Mouse (Mus musculus): ENCODE results near the gene Ifi35. TPM values are rescaled to one million over a fixed set of nuclear protein-coding genes. Genes with fewer than 3 reads are reported as not detected.

The Ifi35 gene
- 0.25 TPM for polyA plus RNA-seq (2014; fragmentation: Illumina TruSeq; extraction: RNeasy Lipid Tissue Mini Kit (QIAGEN cat#74804); ENCODE audit: low read depth, low replicate concordance)

GRCm38 (mm10) chr11:101448274-101448746 is at the start of gene Ifi35:
Gene Ifi35, plus strand, starts transcription at chr11:101448407.

DNA sequence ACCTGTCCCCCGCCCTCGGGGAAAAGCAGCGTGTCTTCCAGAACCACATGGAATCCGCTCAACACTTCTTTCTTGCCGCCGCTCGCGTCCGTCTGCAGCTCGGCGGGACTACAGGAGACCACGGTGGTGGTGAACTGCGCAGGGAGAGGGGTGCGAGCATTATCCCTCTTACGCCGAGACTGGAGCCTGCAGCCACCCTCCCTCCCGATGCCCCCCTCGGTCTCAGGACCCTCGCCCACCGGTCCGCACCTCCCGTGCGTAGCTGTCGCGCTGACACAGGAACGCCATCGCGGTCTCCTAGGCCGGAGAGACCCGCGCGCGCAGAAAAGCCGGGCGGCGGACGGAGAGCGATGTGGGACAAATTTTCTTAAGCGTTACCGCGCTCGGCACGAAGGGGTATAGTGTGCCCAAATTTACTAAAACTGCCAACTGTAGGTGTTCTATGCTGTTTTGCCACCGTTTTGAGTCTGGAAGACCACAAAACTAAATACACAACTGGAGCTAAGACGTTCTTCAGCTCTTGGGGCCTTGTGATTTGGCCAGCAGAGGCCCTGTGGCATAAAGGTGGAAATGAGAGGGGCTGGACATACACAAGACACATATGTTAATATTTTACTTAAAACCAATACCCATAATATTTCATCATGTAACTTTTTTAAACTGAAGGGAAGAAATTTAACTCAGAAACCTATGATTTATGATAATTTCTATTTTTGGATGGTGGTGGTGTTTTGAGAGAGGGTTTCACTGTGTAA is 30.9 kb upstream of the Ifi35 start, which contains the start of gene Aarsd1:
Aarsd1 (minus strand) TSS at position 515 of the 755 bp plus-strand sequence.

DNA sequence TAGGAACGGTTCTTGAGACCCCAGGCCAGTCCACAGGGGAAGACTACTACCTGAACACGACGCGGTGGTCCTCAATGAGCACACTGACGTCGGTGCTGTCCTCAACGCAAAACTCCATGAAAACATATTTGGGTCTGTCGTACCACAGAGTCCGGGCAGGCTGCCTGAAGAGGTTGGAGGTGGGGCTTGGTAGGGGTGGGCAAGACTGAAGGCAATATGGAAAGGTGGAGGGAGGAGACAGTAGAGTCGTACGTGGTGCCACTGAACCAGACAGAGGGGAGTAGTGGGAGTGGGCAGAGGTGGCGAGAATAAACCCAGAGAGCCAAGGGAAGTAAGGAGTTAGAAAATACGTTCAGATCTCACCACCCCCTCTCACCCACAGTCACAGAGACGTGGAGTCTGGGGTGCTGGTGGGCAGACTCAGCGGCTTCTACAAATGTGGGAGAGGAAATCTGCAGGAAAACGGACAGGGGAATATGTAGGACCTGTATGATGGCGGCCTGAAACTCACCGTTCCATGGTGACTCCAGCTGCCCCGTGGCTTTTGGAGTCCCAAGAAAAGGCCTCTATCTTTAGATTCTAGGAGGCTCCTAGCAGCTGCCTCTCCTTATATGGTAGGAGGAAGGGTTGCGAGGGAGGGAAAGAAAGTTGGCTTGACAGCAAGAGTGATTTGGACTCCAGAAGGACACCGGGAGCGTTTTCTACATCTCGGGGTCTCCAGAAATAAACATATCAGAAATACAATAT is 23.9 kb upstream of the Ifi35 start, which contains the start of gene Gm27029:
Gm27029 (minus strand) TSS at position 692 of the 747 bp plus-strand sequence.

GRCm38 (mm10) chr11:101424925-101425813 is 23.0 kb upstream of the Ifi35 start, which contains the start of the genes Rundc1 and Ptges3l:
Gene Rundc1, plus strand, starts transcription at chr11:101425085.
Gene Ptges3l, minus strand, starts transcription at chr11:101425333.

GRCm38 (mm10) chr11:101442127-101442693 is 6.0 kb upstream of the Ifi35 start, which contains the start of gene Rpl27:
Gene Rpl27, plus strand, starts transcription at chr11:101442298.

GRCm38 (mm10) chr11:101464211-101465100 is 16.2 kb downstream of the Ifi35 start, which contains the start of gene Rnd2:
Gene Rnd2, plus strand, starts transcription at chr11:101464999.

DNA sequence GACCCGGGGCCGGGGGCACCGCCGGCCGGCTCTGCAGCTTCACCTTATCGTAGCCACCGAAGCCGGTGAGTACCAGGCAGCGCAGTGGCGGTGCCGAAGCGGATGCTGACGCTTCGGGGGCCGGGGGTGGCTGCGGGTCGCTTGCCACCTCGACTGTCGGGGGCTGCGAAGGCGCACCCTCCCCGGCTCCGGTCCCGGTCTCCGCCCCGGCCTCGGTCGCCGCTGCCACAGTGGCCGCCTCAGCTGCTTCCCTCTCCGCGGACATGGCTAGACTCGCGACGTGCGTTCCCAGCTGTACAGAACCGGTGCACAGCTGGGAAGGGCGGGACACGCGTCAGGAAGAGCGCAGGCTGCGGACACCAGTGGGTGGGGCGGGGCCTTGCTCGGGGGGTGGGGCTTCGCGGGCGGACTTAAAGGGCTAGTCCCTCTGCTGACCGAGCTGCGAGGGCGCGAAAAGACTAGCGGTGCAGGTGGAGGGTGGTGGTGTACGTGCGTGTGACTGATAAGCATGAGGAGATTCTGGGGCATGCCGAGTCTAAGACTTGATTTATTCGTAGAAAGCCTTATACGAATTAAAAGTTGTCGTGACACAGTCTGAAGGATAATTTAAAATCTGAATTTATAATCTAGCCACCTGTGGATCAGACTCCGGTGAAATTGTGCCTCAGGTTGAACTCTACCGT is 17.8 kb downstream of the Ifi35 start, which contains the start of gene Vat1:
Vat1 (minus strand) TSS at position 362 of the 683 bp plus-strand sequence.

Other genes starting within 250 kb of the Ifi35 start
- 12.7 TPM for gene Ezh1, start 221.9 kb upstream of the Ifi35 start, polyA plus RNA-seq (2014; fragmentation: Illumina TruSeq; extraction: RNeasy Lipid Tissue Mini Kit (QIAGEN cat#74804); ENCODE audit: low read depth, low replicate concordance)
- gene Ramp2, start 202.4 kb upstream of the Ifi35 start, polyA plus RNA-seq (2014; fragmentation: Illumina TruSeq; extraction: RNeasy Lipid Tissue Mini Kit (QIAGEN cat#74804); ENCODE audit: low read depth, low replicate concordance): 1.1 TPM
- gene Vps25, start 194.7 kb upstream of the Ifi35 start, polyA plus RNA-seq (2014; fragmentation: Illumina TruSeq; extraction: RNeasy Lipid Tissue Mini Kit (QIAGEN cat#74804); ENCODE audit: low read depth, low replicate concordance): 28.3 TPM
- gene Wnk4, start 187.8 kb upstream of the Ifi35 start, polyA plus RNA-seq (2014; fragmentation: Illumina TruSeq; extraction: RNeasy Lipid Tissue Mini Kit (QIAGEN cat#74804); ENCODE audit: low read depth, low replicate concordance): 1.5 TPM
- 172 TPM for gene Cntd1, start 169.4 kb upstream of the Ifi35 start, polyA plus RNA-seq (2014; fragmentation: Illumina TruSeq; extraction: RNeasy Lipid Tissue Mini Kit (QIAGEN cat#74804); ENCODE audit: low read depth, low replicate concordance)
- 4.0 TPM for gene Coa3, start 169.3 kb upstream of the Ifi35 start, polyA plus RNA-seq (2014; fragmentation: Illumina TruSeq; extraction: RNeasy Lipid Tissue Mini Kit (QIAGEN cat#74804); ENCODE audit: low read depth, low replicate concordance)
- 78.8 TPM for gene Becn1, start 146.1 kb upstream of the Ifi35 start, polyA plus RNA-seq (2014; fragmentation: Illumina TruSeq; extraction: RNeasy Lipid Tissue Mini Kit (QIAGEN cat#74804); ENCODE audit: low read depth, low replicate concordance)
- gene Psme3, start 132.2 kb upstream of the Ifi35 start, polyA plus RNA-seq (2014; fragmentation: Illumina TruSeq; extraction: RNeasy Lipid Tissue Mini Kit (QIAGEN cat#74804); ENCODE audit: low read depth, low replicate concordance): 427 TPM
- 0.48 TPM for gene Aoc2, start 123.3 kb upstream of the Ifi35 start, polyA plus RNA-seq (2014; fragmentation: Illumina TruSeq; extraction: RNeasy Lipid Tissue Mini Kit (QIAGEN cat#74804); ENCODE audit: low read depth, low replicate concordance)
- 2.1 TPM for gene Aoc3, start 117.8 kb upstream of the Ifi35 start, polyA plus RNA-seq (2014; fragmentation: Illumina TruSeq; extraction: RNeasy Lipid Tissue Mini Kit (QIAGEN cat#74804); ENCODE audit: low read depth, low replicate concordance)
- not detected for gene G6pc, start 80.8 kb upstream of the Ifi35 start, polyA plus RNA-seq (2014; fragmentation: Illumina TruSeq; extraction: RNeasy Lipid Tissue Mini Kit (QIAGEN cat#74804); ENCODE audit: low read depth, low replicate concordance)
- 4.6 TPM for gene Aarsd1, start 30.8 kb upstream of the Ifi35 start, polyA plus RNA-seq (2014; fragmentation: Illumina TruSeq; extraction: RNeasy Lipid Tissue Mini Kit (QIAGEN cat#74804); ENCODE audit: low read depth, low replicate concordance)
- gene Gm27029, start 23.6 kb upstream of the Ifi35 start, polyA plus RNA-seq (2014; fragmentation: Illumina TruSeq; extraction: RNeasy Lipid Tissue Mini Kit (QIAGEN cat#74804); ENCODE audit: low read depth, low replicate concordance): 0.41 TPM
- gene Rundc1, start 23.3 kb upstream of the Ifi35 start, polyA plus RNA-seq (2014; fragmentation: Illumina TruSeq; extraction: RNeasy Lipid Tissue Mini Kit (QIAGEN cat#74804); ENCODE audit: low read depth, low replicate concordance): 1.9 TPM
- gene Ptges3l, start 23.1 kb upstream of the Ifi35 start, polyA plus RNA-seq (2014; fragmentation: Illumina TruSeq; extraction: RNeasy Lipid Tissue Mini Kit (QIAGEN cat#74804); ENCODE audit: low read depth, low replicate concordance): 14.0 TPM
- gene Rpl27, start 6.1 kb upstream of the Ifi35 start, polyA plus RNA-seq (2014; fragmentation: Illumina TruSeq; extraction: RNeasy Lipid Tissue Mini Kit (QIAGEN cat#74804); ENCODE audit: low read depth, low replicate concordance): 23.8 TPM
- gene Rnd2, start 16.6 kb downstream of the Ifi35 start, polyA plus RNA-seq (2014; fragmentation: Illumina TruSeq; extraction: RNeasy Lipid Tissue Mini Kit (QIAGEN cat#74804); ENCODE audit: low read depth, low replicate concordance): 12.6 TPM
- 2.6 TPM for gene Vat1, start 17.8 kb downstream of the Ifi35 start, polyA plus RNA-seq (2014; fragmentation: Illumina TruSeq; extraction: RNeasy Lipid Tissue Mini Kit (QIAGEN cat#74804); ENCODE audit: low read depth, low replicate concordance)
- 26.7 TPM for gene Brca1, start 103.5 kb downstream of the Ifi35 start, polyA plus RNA-seq (2014; fragmentation: Illumina TruSeq; extraction: RNeasy Lipid Tissue Mini Kit (QIAGEN cat#74804); ENCODE audit: low read depth, low replicate concordance)
- gene Nbr1, start 103.7 kb downstream of the Ifi35 start, polyA plus RNA-seq (2014; fragmentation: Illumina TruSeq; extraction: RNeasy Lipid Tissue Mini Kit (QIAGEN cat#74804); ENCODE audit: low read depth, low replicate concordance): 301 TPM
- gene Tmem106a, start 133.8 kb downstream of the Ifi35 start, polyA plus RNA-seq (2014; fragmentation: Illumina TruSeq; extraction: RNeasy Lipid Tissue Mini Kit (QIAGEN cat#74804); ENCODE audit: low read depth, low replicate concordance): 3.9 TPM
- 90.8 TPM for gene Gm11634, start 150.8 kb downstream of the Ifi35 start, polyA plus RNA-seq (2014; fragmentation: Illumina TruSeq; extraction: RNeasy Lipid Tissue Mini Kit (QIAGEN cat#74804); ENCODE audit: low read depth, low replicate concordance)
- not detected for gene Rdm1, start 178.8 kb downstream of the Ifi35 start, polyA plus RNA-seq (2014; fragmentation: Illumina TruSeq; extraction: RNeasy Lipid Tissue Mini Kit (QIAGEN cat#74804); ENCODE audit: low read depth, low replicate concordance)
- 4.0 TPM for gene Arl4d, start 217.1 kb downstream of the Ifi35 start, polyA plus RNA-seq (2014; fragmentation: Illumina TruSeq; extraction: RNeasy Lipid Tissue Mini Kit (QIAGEN cat#74804); ENCODE audit: low read depth, low replicate concordance)